Mouse (Mus musculus) inflammation-experienced regulatory T-cells (primary cell): ENCODE data around the gene Saa2. TPM values are rescaled to one million over a fixed set of nuclear protein-coding genes. Genes with fewer than 3 reads are reported as not detected.

ENCODE experiments used
- polyA plus RNA-seq, 2 experiments: library from polyadenylated mRNA; unstranded; fragments of 100-300 nt; shearing (Covaris generic); gene quantifications; one replicate each; pipeline ENCODE4 v1.2.1; 2017

Saa2 gene
- polyA plus RNA-seq = under 1 TPM; 0.75 TPM

GRCm38 (mm10) chr7:46751490-46751889 is at the start of gene Saa2:
Gene Saa2 (plus strand): TSS chr7:46751790.

GRCm38 (mm10) chr7:46710390-46710844 is 41.2 kb upstream of the Saa2 start, which contains the start of gene Saal1:
Gene Saal1 (minus strand): TSS chr7:46710680.

GRCm38 (mm10) chr7:46715600-46715999 is 36.0 kb upstream of the Saa2 start, which contains the start of gene Saa3:
Gene Saa3 (minus strand): TSS chr7:46715700.

GRCm38 (mm10) chr7:46732458-46732857 is 19.1 kb upstream of the Saa2 start, which contains the start of gene Saa4:
Gene Saa4 (minus strand): TSS chr7:46732603.

GRCm38 (mm10) chr7:46742880-46743279 is 8.7 kb upstream of the Saa2 start, which contains the start of gene Saa1:
Gene Saa1 (minus strand): TSS chr7:46742980.

GRCm38 (mm10) chr7:46795287-46796205 is 44.0 kb downstream of the Saa2 start, which contains the start of the genes Hps5 and Gtf2h1:
Gene Hps5 (minus strand): TSS chr7:46796064.
Gene Gtf2h1 (plus strand): TSS chr7:46796103.

Other genes starting within 250 kb of the Saa2 start
- 10 to 100 TPM; 22.1 to 26.8 TPM for gene Sergef, start 112.0 kb upstream of the Saa2 start, polyA plus RNA-seq
- gene Tph1, start 79.3 kb upstream of the Saa2 start, polyA plus RNA-seq = under 1 TPM in 1 of 2 experiments, not detected in 1; 0.06 TPM
- 10 to 100 TPM; 13.3 to 22.1 TPM for gene Saal1, start 41.1 kb upstream of the Saa2 start, polyA plus RNA-seq
- gene Saa3, start 36.1 kb upstream of the Saa2 start, polyA plus RNA-seq = not detected
- gene Saa4, start 19.2 kb upstream of the Saa2 start, polyA plus RNA-seq = not detected
- 1 to 10 TPM in 1 of 2 experiments, not detected in 1; 1.7 TPM for gene Saa1, start 8.8 kb upstream of the Saa2 start, polyA plus RNA-seq
- 10 to 100 TPM; 34.6 TPM for gene Hps5, start 44.3 kb downstream of the Saa2 start, polyA plus RNA-seq
- gene Gtf2h1, start 44.3 kb downstream of the Saa2 start, polyA plus RNA-seq = 10 to 100 TPM; 49.4 to 58.2 TPM
- gene Ldha, start 89.7 kb downstream of the Saa2 start, polyA plus RNA-seq = 1,000 to 10,000 TPM in 1 of 2 experiments, 100 to 1,000 TPM in 1; 964 to 1,128 TPM
- not detected for gene Ldhc, start 109.4 kb downstream of the Saa2 start, polyA plus RNA-seq
- gene Tsg101, start 168.2 kb downstream of the Saa2 start, polyA plus RNA-seq = 100 to 1,000 TPM; 114 to 143 TPM
- gene Uevld, start 206.7 kb downstream of the Saa2 start, polyA plus RNA-seq = 1 to 10 TPM; 5.2 to 6.3 TPM
- 1 to 10 TPM in 1 of 2 experiments, not detected in 1; 1.4 TPM for gene Gm9999, start 231.8 kb downstream of the Saa2 start, polyA plus RNA-seq